Mouse (Mus musculus): ENCODE measurements around the gene Dennd4a.

Dennd4a gene

GRCm38 (mm10) chr9:64789887-64790400 is 21.2 kb upstream of the Dennd4a start:
- intact Hi-C loops (cut with DNase I), result no loop called here

GRCm38 (mm10) chr9:64790673-64791660 is 20.2 kb upstream of the Dennd4a start:
- intact Hi-C loops (cut with DNase I), result no loop called here

- intact Hi-C loops (cut with DNase I), result no loop called here
Measured at GRCm38 (mm10) chr9:64791676-64792075, 19.5 kb upstream of the Dennd4a start.

GRCm38 (mm10) chr9:64792379-64793274 is 18.5 kb upstream of the Dennd4a start:
- intact Hi-C loops (cut with DNase I), result no loop called here

GRCm38 (mm10) chr9:64793275-64793590 is 17.9 kb upstream of the Dennd4a start:
- intact Hi-C loops (cut with DNase I), result no loop called here

- intact Hi-C loops (cut with DNase I), result no loop called here
Measured at GRCm38 (mm10) chr9:64793794-64794193, 17.3 kb upstream of the Dennd4a start.

GRCm38 (mm10) chr9:64794448-64795420 is 16.4 kb upstream of the Dennd4a start:
- intact Hi-C loops (cut with DNase I), result no loop called here

GRCm38 (mm10) chr9:64795846-64796615 is 15.1 kb upstream of the Dennd4a start:
- intact Hi-C loops (cut with DNase I), result no loop called here

- intact Hi-C loops (cut with DNase I), result no loop called here
Measured at GRCm38 (mm10) chr9:64797392-64797791, 13.7 kb upstream of the Dennd4a start.

- intact Hi-C loops (cut with DNase I), result no loop called here
Measured at GRCm38 (mm10) chr9:64798099-64798498, 13.0 kb upstream of the Dennd4a start.

- intact Hi-C loops (cut with DNase I), result no loop called here
Measured at GRCm38 (mm10) chr9:64798859-64799258, 12.3 kb upstream of the Dennd4a start.

- intact Hi-C loops (cut with DNase I), result no loop called here
Measured at GRCm38 (mm10) chr9:64799504-64799903, 11.6 kb upstream of the Dennd4a start.

GRCm38 (mm10) chr9:64802561-64802960 is 8.6 kb upstream of the Dennd4a start:
- intact Hi-C loops (cut with DNase I), result no loop called here

- intact Hi-C loops (cut with DNase I), result no loop called here
Measured at GRCm38 (mm10) chr9:64803373-64804214, 7.5 kb upstream of the Dennd4a start.

GRCm38 (mm10) chr9:64805875-64806274 is 5.3 kb upstream of the Dennd4a start:
- intact Hi-C loops (cut with DNase I), result no loop called here

GRCm38 (mm10) chr9:64806335-64807060 is 4.6 kb upstream of the Dennd4a start:
- intact Hi-C loops (cut with DNase I), result no loop called here

- intact Hi-C loops (cut with DNase I), result no loop called here
Measured at GRCm38 (mm10) chr9:64807061-64807808, 3.9 kb upstream of the Dennd4a start.

- intact Hi-C loops (cut with DNase I), result no loop called here
Measured at GRCm38 (mm10) chr9:64809851-64810250, 1.3 kb upstream of the Dennd4a start.
